Mouse (Mus musculus) cortical plate, adult 2 months (tissue): ENCODE data around the gene Tanc1.

Experiments
- CTCF ChIP-seq: fragments of 200-500 bp; IDR thresholded peaks from 2 replicates; pipeline ENCODE4 v1.5.1; 2011; ENCODE audit warnings: mild to moderate bottlenecking, control low read depth, low read length; ENCODE audit not compliant: insufficient read depth; ENCODE audit errors: extremely low read depth
- POLR2A ChIP-seq: fragments of 200-500 bp; IDR thresholded peaks from 2 replicates; pipeline ENCODE4 v1.6.1; 2011; ENCODE audit warnings: mild to moderate bottlenecking, low read length, control low read depth; ENCODE audit not compliant: insufficient read depth; ENCODE audit errors: extremely low read depth

DNA sequence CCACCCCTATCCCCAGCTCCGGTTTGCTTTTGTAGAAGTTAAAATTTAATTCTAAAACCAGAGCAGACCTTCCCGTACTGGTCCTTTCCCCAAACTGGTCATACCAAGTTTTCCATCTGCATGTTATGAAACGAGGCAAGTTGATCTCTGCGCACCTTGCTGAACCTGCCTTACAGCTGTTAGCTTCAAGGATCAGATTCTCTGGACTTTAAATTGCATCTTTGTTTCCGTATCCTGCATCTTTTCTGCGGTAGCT lies 172.7 kb downstream of the Tanc1 start:
- TF ChIP-seq POLR2A, result no peak
- TF ChIP-seq CTCF, result no peak
